Mouse (Mus musculus): ENCODE results near the gene Egln1. TPM values are rescaled to one million over a fixed set of nuclear protein-coding genes. Genes with fewer than 3 reads are reported as not detected.

The Egln1 gene
- polyA plus RNA-seq, 1 experiment from 2014 or later, result 7.7 TPM

DNA sequence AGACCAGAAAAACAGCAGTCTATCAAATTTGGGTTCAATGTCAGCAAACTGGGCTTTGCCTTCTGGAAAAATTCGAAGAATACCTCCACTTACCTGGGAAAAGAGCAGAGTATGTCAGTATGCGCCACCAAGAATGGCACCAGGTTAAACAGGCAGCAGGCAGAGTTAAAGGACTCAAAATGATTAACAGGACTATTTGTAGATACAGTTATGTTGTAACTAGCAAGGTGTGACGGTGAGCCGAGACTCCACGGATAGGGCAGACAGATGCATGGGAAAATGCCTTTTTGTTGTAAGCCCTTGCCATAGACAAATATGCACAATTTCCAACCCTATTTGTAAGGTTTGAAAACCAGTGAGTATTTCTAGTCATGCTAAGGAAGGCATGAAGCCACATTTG is 35.1 kb downstream of the Egln1 start:
- 95% methylated on average over 5 of the region's 5 CpGs for WGBS
- ATAC-seq, result no peak

DNA sequence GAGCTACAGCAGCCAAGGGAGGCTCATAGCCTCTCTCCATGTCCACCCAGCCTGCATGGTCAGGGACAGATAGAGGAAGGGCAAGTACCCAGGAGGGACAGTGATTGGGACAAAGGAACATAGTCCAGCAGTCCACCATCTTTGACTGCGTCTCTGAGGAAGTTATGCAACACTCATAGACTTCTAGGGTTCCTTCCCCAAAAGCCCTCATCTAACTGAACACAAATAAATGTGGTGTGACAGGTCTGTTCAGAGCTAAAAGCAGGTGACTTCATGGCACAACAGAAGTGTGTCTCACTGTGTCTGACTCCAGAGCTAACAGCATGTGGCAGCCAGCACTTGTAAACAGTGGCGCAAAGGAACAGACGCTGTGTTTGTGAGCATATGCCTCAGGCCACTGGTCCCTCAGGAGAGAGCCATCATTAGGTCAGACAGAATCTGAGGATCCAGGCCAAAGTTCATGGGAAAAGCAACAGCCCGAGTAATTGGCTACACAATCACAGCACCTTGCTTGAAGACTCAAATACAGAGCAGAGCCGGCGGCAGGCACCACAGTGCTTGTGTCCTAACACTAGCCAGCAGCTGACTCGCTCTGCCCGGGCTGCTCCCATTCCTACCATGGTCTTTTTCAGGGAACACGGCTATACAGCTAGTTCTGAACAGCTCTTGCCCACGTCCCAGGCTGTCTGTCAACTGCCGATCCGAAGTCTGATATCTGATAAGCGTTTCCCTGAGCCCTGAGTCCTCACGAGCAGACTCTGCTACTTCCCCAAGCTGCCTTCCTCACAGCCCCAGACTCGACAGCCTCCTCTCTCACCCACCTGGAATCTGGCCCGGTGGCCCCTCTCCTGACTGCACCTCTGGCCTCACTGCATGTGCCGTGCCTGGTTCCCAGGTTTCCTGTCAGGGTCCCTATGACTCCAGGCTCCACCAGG is 36.9 kb downstream of the Egln1 start:
- H3K4me1 ChIP-seq (ENCODE audit: insufficient read depth, low read depth, low read length), result no peaks in the 10 kb centered on the region
- H3K4me2 ChIP-seq (replicated peaks; ENCODE audit: low read depth, low read length), result no peak overlapping the region
- WGBS, result 73% methylated on average over 17 of the region's 17 CpGs
- H3K9ac ChIP-seq (replicated peaks; ENCODE audit: low read depth), result no peak overlapping the region
- H3K27ac ChIP-seq (ENCODE audit: low read length), result peak overlapping the region; percentile 26; the same call in 1 of the 2 replicates
- H3K36me3 ChIP-seq (ENCODE audit: insufficient read depth, low read length), result peaks cover 21% of the 10 kb centered on the region
- ATAC-seq (peak; percentile 57), DNase-seq (ENCODE audit: low spot score) (peak; percentile 37)
- no peaks in the 10 kb centered on the region for H3K27me3 ChIP-seq (replicated peaks; ENCODE audit: insufficient read depth, low read length)
- H3K4me3 ChIP-seq (ENCODE audit: low read depth, low read length), result no peak overlapping the region
- H3K9me3 ChIP-seq (ENCODE audit: low read length), result no peaks in the 10 kb centered on the region
- TF ChIP-seq CTCF (IDR thresholded peaks at IDR 0.05), result no peak
- TF ChIP-seq EP300 (IDR thresholded peaks at IDR 0.05), result no peak

More for the DNA sequence above, 35.1 kb downstream of the Egln1 start:
- Histone ChIP-seq H3K27ac (ENCODE audit: low read length) (no peak overlapping the region), H3K4me3 (ENCODE audit: low read depth, low read length) (no peak overlapping the region), H3K4me2 (replicated peaks; ENCODE audit: low read depth, low read length) (no peak overlapping the region), H3K27me3 (replicated peaks; ENCODE audit: insufficient read depth, low read length) (no peaks in the 10 kb centered on the region), H3K4me1 (ENCODE audit: insufficient read depth, low read depth, low read length) (no peaks in the 10 kb centered on the region), H3K36me3 (ENCODE audit: insufficient read depth, low read length) (peaks cover 21% of the 10 kb centered on the region), H3K9me3 (ENCODE audit: low read length) (no peaks in the 10 kb centered on the region), H3K9ac (replicated peaks; ENCODE audit: low read depth) (no peak overlapping the region)
- TF ChIP-seq CTCF (IDR thresholded peaks at IDR 0.05), result no peak
- TF ChIP-seq EP300 (IDR thresholded peaks at IDR 0.05), result no peak
- no peak for DNase-seq (ENCODE audit: low spot score)

- H3K9ac ChIP-seq (replicated peaks; ENCODE audit: low read depth), result no peak overlapping the region
- H3K4me2 ChIP-seq (replicated peaks; ENCODE audit: low read depth, low read length), result no peak overlapping the region
- peaks cover 23% of the 10 kb centered on the region for H3K36me3 ChIP-seq (ENCODE audit: insufficient read depth, low read length)
- H3K4me3 ChIP-seq (ENCODE audit: low read depth, low read length), result no peak overlapping the region
- TF ChIP-seq EP300 (IDR thresholded peaks at IDR 0.05), result no peak
- no peak for TF ChIP-seq CTCF (IDR thresholded peaks at IDR 0.05)
- ATAC-seq (no peak), DNase-seq (ENCODE audit: low spot score) (no peak)
- 0 out of 2 replicates have a peak, but pooled peaks cover 4% of the 10 kb centered on the region for H3K4me1 ChIP-seq (ENCODE audit: insufficient read depth, low read depth, low read length)
- H3K27ac ChIP-seq (ENCODE audit: low read length), result no peak overlapping the region
- WGBS, result 81% methylated on average over 10 of the region's 10 CpGs
- H3K27me3 ChIP-seq (replicated peaks; ENCODE audit: insufficient read depth, low read length), result no peaks in the 10 kb centered on the region
- H3K9me3 ChIP-seq (ENCODE audit: low read length), result no peaks in the 10 kb centered on the region
Observed at GRCm38 (mm10) chr8:124910349-124910748, 38.8 kb downstream of the Egln1 start.

- Histone ChIP-seq H3K27ac (ENCODE audit: low read length) (no peak overlapping the region), H3K4me2 (replicated peaks; ENCODE audit: low read depth, low read length) (no peak overlapping the region), H3K9ac (replicated peaks; ENCODE audit: low read depth) (no peak overlapping the region), H3K9me3 (ENCODE audit: low read length) (no peaks in the 10 kb centered on the region), H3K4me1 (ENCODE audit: insufficient read depth, low read depth, low read length) (0 out of 2 replicates have a peak, but pooled peaks cover 4% of the 10 kb centered on the region), H3K27me3 (replicated peaks; ENCODE audit: insufficient read depth, low read length) (no peaks in the 10 kb centered on the region), H3K4me3 (ENCODE audit: low read depth, low read length) (no peak overlapping the region), H3K36me3 (ENCODE audit: insufficient read depth, low read length) (peaks cover 20% of the 10 kb centered on the region)
- ATAC-seq, result no peak
- DNase-seq (ENCODE audit: low spot score), result no peak
- TF ChIP-seq CTCF (IDR thresholded peaks at IDR 0.05), result no peak
- TF ChIP-seq EP300 (IDR thresholded peaks at IDR 0.05), result no peak
- 93% methylated on average over 16 of the region's 16 CpGs for WGBS
Observed at GRCm38 (mm10) chr8:124909936-124910335, 39.2 kb downstream of the Egln1 start.

- Histone ChIP-seq H3K9ac (replicated peaks; ENCODE audit: low read depth) (no peak overlapping the region), H3K4me3 (ENCODE audit: low read depth, low read length) (no peak overlapping the region), H3K36me3 (ENCODE audit: insufficient read depth, low read length) (peaks cover 27% of the 10 kb centered on the region), H3K4me2 (replicated peaks; ENCODE audit: low read depth, low read length) (no peak overlapping the region), H3K4me1 (ENCODE audit: insufficient read depth, low read depth, low read length) (0 out of 2 replicates have a peak, but pooled peaks cover 4% of the 10 kb centered on the region), H3K9me3 (ENCODE audit: low read length) (no peaks in the 10 kb centered on the region), H3K27ac (ENCODE audit: low read length) (no peak overlapping the region), H3K27me3 (replicated peaks; ENCODE audit: insufficient read depth, low read length) (no peaks in the 10 kb centered on the region)
- 84% methylated on average over 2 of the region's 2 CpGs for WGBS
- TF ChIP-seq EP300 (IDR thresholded peaks at IDR 0.05), result no peak
- TF ChIP-seq CTCF (IDR thresholded peaks at IDR 0.05), result no peak
- DNase-seq (ENCODE audit: low spot score) (no peak), ATAC-seq (no peak)
Observed at GRCm38 (mm10) chr8:124905482-124905881, 43.6 kb downstream of the Egln1 start.

DNA sequence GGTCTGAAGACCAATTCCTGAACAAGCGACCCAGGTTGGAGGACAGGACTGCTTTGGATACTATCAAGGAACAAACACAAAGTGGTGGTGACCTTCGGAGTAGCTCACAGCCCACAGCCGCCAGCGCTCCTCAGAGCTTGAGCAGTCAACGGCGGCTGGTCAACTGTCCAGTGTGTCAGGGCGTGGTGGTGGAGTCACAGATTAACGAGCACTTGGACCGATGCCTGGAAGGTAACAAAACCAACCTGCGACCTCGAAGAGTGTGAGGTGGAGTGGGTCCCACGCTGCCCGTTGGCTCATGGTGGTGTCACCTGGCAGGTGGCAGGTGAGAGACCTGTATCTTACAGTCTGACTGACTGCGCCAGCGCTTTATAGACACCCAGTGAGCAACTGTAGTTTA is 45.9 kb downstream of the Egln1 start:
- H3K36me3 ChIP-seq (ENCODE audit: insufficient read depth, low read length), result peaks cover 27% of the 10 kb centered on the region; the same call in 1 of the 2 replicates
- TF ChIP-seq CTCF (IDR thresholded peaks at IDR 0.05), result no peak
- TF ChIP-seq EP300 (IDR thresholded peaks at IDR 0.05), result no peak
- H3K9ac ChIP-seq (replicated peaks; ENCODE audit: low read depth), result no peak overlapping the region
- DNase-seq (ENCODE audit: low spot score), result no peak
- no peak overlapping the region for H3K4me3 ChIP-seq (ENCODE audit: low read depth, low read length)
- peaks cover 4% of the 10 kb centered on the region; the same call in 1 of the 2 replicates for H3K4me1 ChIP-seq (ENCODE audit: insufficient read depth, low read depth, low read length)
- H3K4me2 ChIP-seq (replicated peaks; ENCODE audit: low read depth, low read length), result no peak overlapping the region
- H3K27ac ChIP-seq (ENCODE audit: low read length), result no peak overlapping the region
- no peaks in the 10 kb centered on the region for H3K27me3 ChIP-seq (replicated peaks; ENCODE audit: insufficient read depth, low read length)
- no peaks in the 10 kb centered on the region for H3K9me3 ChIP-seq (ENCODE audit: low read length)
- no peak for ATAC-seq
- WGBS, result 88% methylated on average over 15 of the region's 15 CpGs

Data from lung, postnatal 0 days (tissue).